Mouse (Mus musculus) forebrain, postnatal 0 days (tissue): ENCODE results near the gene Nup133. TPM values are rescaled to one million over a fixed set of nuclear protein-coding genes. Genes with fewer than 3 reads are reported as not detected.

ENCODE experiments used
- ATAC-seq: fragments of 200-750 bp; cut with Nextera tagmentation; 2 replicates; pipeline ENCODE4 v1.8.0; 2017; ENCODE audit warnings: mild to moderate bottlenecking, moderate library complexity
- DNase-seq: peaks from one replicate; pipeline ENCODE4 v3.0.0-alpha.2; 2015
- H3K27ac ChIP-seq: fragments of 300-500 bp; sonication (generic); 2 replicates; pipeline ENCODE4 v1.5.1; 2014; ENCODE audit warnings: low read depth, mild to moderate bottlenecking, antibody characterized with exemption, low read length, moderate library complexity, mixed read lengths
- H3K27me3 ChIP-seq: fragments of 300-500 bp; sonication (generic); 2 replicates; pipeline ENCODE4 v1.6.1; 2014; ENCODE audit warnings: mild to moderate bottlenecking, low read length, mixed read lengths; ENCODE audit not compliant: insufficient read depth
- H3K36me3 ChIP-seq: fragments of 300-500 bp; sonication (generic); 2 replicates; pipeline ENCODE4 v1.6.1; 2014; ENCODE audit warnings: mild to moderate bottlenecking, moderate library complexity; ENCODE audit not compliant: insufficient read depth
- H3K4me1 ChIP-seq: fragments of 300-500 bp; sonication (generic); 2 replicates; pipeline ENCODE4 v1.6.1; 2014; ENCODE audit warnings: antibody characterized with exemption; ENCODE audit not compliant: insufficient read depth
- H3K4me2 ChIP-seq: fragments of 300-500 bp; sonication (generic); 2 replicates; pipeline ENCODE4 v1.6.1; 2014; ENCODE audit warnings: low read depth, mild to moderate bottlenecking, moderate library complexity
- H3K4me3 ChIP-seq: fragments of 300-500 bp; sonication (generic); 2 replicates; pipeline ENCODE4 v1.5.1; 2014; ENCODE audit warnings: low read depth, low read length, mixed read lengths
- H3K9ac ChIP-seq: fragments of 300-500 bp; sonication (generic); 2 replicates; pipeline ENCODE4 v1.6.1; 2014; ENCODE audit warnings: mild to moderate bottlenecking
- H3K9me3 ChIP-seq: fragments of 300-500 bp; sonication (generic); 2 replicates; pipeline ENCODE4 v1.6.1; 2016; ENCODE audit warnings: low read length
- CTCF ChIP-seq: sonication (generic); IDR thresholded peaks from 2 replicates; pipeline ENCODE4 v1.5.1; 2016; ENCODE audit warnings: antibody characterized with exemption, control low read depth, low read depth
- WGBS: fragments of 180-500 bp; shearing (Covaris S2); extraction: QIAGEN DNeasy Blood & Tissue Kit; methylation state at CpG from one replicate; pipeline ENCODE4 v1.1.7; 2014; 5-methylcytosine and 5-hydroxymethylcytosine counted together
- polyA plus RNA-seq: library from polyadenylated mRNA; unstranded; fragments of >200 nt; fragmentation: Nextera tagmentation; extraction: Ambion mirVana; gene quantifications from 2 replicates; pipeline ENCODE4 v1.2.1, GENCODE M21; 2015
- total RNA-seq: library from RNA; depleted of rRNA; stranded (reverse); fragments of >200 nt; gene quantifications from 2 replicates; pipeline ENCODE4 v1.2.3, GENCODE M21; 2014

Gene Nup133
- total and polyA plus RNA-seq, 2 experiments from 2014 or later = 17.3 to 31.8 TPM

GRCm38 (mm10) chr8:123865786-123866185 lies 83.3 kb downstream of the Nup133 start:
- Histone ChIP-seq H3K36me3 (no peaks in the 10 kb centered on the region), H3K4me2 (no peak overlapping the region), H3K27me3 (no peaks in the 10 kb centered on the region; the same call in 1 of the 2 replicates), H3K9me3 (no peaks in the 10 kb centered on the region), H3K4me1 (no peaks in the 10 kb centered on the region; the same call in 1 of the 2 replicates), H3K27ac (no peak overlapping the region), H3K4me3 (no peak overlapping the region), H3K9ac (no peak overlapping the region)
- ATAC-seq (no peak), DNase-seq (no peak)
- TF ChIP-seq CTCF = no peak
- WGBS = 87% methylated on average over 7 of the region's 7 CpGs

- no peaks in the 10 kb centered on the region for H3K36me3 ChIP-seq
- peaks cover 8% of the 10 kb centered on the region; the same call in 1 of the 2 replicates for H3K4me1 ChIP-seq
- peak overlapping the region; percentile 63 for H3K9ac ChIP-seq
- no peaks in the 10 kb centered on the region for H3K9me3 ChIP-seq
- H3K27me3 ChIP-seq = no peaks in the 10 kb centered on the region; the same call in 1 of the 2 replicates
- H3K4me3 ChIP-seq = peak overlapping the region; percentile 90
- ATAC-seq (no peak), DNase-seq (no peak)
- no peak overlapping the region for H3K27ac ChIP-seq
- WGBS = 77% methylated on average over 4 of the region's 4 CpGs
- no peak for TF ChIP-seq CTCF
- H3K4me2 ChIP-seq = peak overlapping the region; percentile 84
Observed at GRCm38 (mm10) chr8:123860386-123860785, 88.7 kb downstream of the Nup133 start.

GRCm38 (mm10) chr8:123859648-123860259 lies 89.3 kb downstream of the Nup133 start, which contains the start of gene Ccsap:
Gene Ccsap (minus strand): TSS chr8:123860209.
- ATAC-seq (peak; percentile 70), DNase-seq (no peak)
- H3K36me3 ChIP-seq = no peaks in the 10 kb centered on the region
- H3K27me3 ChIP-seq = no peaks in the 10 kb centered on the region; the same call in 1 of the 2 replicates
- peak within 1 kb of the TSS; percentile 84 for H3K4me2 ChIP-seq
- peak within 1 kb of the TSS; percentile 90 for H3K4me3 ChIP-seq
- TF ChIP-seq CTCF = no peak
- H3K4me1 ChIP-seq = peaks cover 8% of the 10 kb centered on the region; the same call in 1 of the 2 replicates
- 2% methylated on average over 48 of the region's 48 CpGs for WGBS
- H3K27ac ChIP-seq = peak within 1 kb of the TSS; percentile 82
- H3K9ac ChIP-seq = peak within 1 kb of the TSS; percentile 63
- H3K9me3 ChIP-seq = no peaks in the 10 kb centered on the region

- H3K4me2 ChIP-seq = peak overlapping the region; percentile 84
- TF ChIP-seq CTCF = peak; percentile 61
Observed at GRCm38 (mm10) chr8:123858941-123859647, 90.0 kb downstream of the Nup133 start.

GRCm38 (mm10) chr8:123858574-123858940 lies 90.5 kb downstream of the Nup133 start:
- no peaks in the 10 kb centered on the region; the same call in 1 of the 2 replicates for H3K27me3 ChIP-seq
- no peak for TF ChIP-seq CTCF
- H3K9me3 ChIP-seq = no peaks in the 10 kb centered on the region
- H3K9ac ChIP-seq = peak overlapping the region; percentile 63
- H3K27ac ChIP-seq = peak overlapping the region; percentile 82
- peak overlapping the region; percentile 90 for H3K4me3 ChIP-seq
- H3K4me1 ChIP-seq = peaks cover 8% of the 10 kb centered on the region; the same call in 1 of the 2 replicates
- H3K36me3 ChIP-seq = no peaks in the 10 kb centered on the region
- ATAC-seq = no peak; the same call in 1 of the 2 replicates
- H3K4me2 ChIP-seq = peak overlapping the region; percentile 84
- WGBS = under 1% methylated on average over 17 of the region's 17 CpGs
- DNase-seq = no peak

More at GRCm38 (mm10) chr8:123858941-123859647, 90.0 kb downstream of the Nup133 start:
- H3K9me3 ChIP-seq = no peaks in the 10 kb centered on the region
- peak overlapping the region; percentile 90 for H3K4me3 ChIP-seq
- H3K27ac ChIP-seq = peak overlapping the region; percentile 82
- H3K27me3 ChIP-seq = no peaks in the 10 kb centered on the region; the same call in 1 of the 2 replicates
- 3% methylated on average over 70 of the region's 79 CpGs for WGBS
- DNase-seq = peak; percentile 94
- ATAC-seq = peak; percentile 95
- H3K36me3 ChIP-seq = no peaks in the 10 kb centered on the region
- peaks cover 8% of the 10 kb centered on the region; the same call in 1 of the 2 replicates for H3K4me1 ChIP-seq
- H3K9ac ChIP-seq = peak overlapping the region; percentile 63

- no peak for TF ChIP-seq CTCF
- Histone ChIP-seq H3K9me3 (no peaks in the 10 kb centered on the region), H3K36me3 (no peaks in the 10 kb centered on the region), H3K27ac (no peak overlapping the region), H3K27me3 (no peaks in the 10 kb centered on the region; the same call in 1 of the 2 replicates), H3K4me1 (peaks cover 8% of the 10 kb centered on the region; the same call in 1 of the 2 replicates), H3K9ac (no peak overlapping the region), H3K4me3 (0 out of 2 replicates have a peak overlapping the region, but pooled peaks have one; percentile 90), H3K4me2 (no peak overlapping the region; the same call in 1 of the 2 replicates)
- ATAC-seq (no peak), DNase-seq (no peak)
- WGBS = 77% methylated on average over 3 of the region's 3 CpGs
Observed at GRCm38 (mm10) chr8:123857361-123857760, 91.7 kb downstream of the Nup133 start.
